Mouse (Mus musculus) heart, postnatal 4 days (tissue): ENCODE data around the gene Tekt5. TPM values are rescaled to one million over a fixed set of nuclear protein-coding genes. Genes with fewer than 3 reads are reported as not detected.

Source experiments
- DNase-seq: peaks from one replicate; pipeline ENCODE4 v3.0.0; 2021
- total RNA-seq, 2 experiments: library from RNA; stranded (reverse); gene quantifications; 2 replicates each; pipeline ENCODE4 v1.2.3; 2021

Gene Tekt5
- total RNA-seq, 2 experiments from 2014 or later = 0.33 to 0.34 TPM

- no peak for DNase-seq
These were observed 18.0 kb downstream of the Tekt5 start for GRCm38 (mm10) chr16:10377286-10377685.

GRCm38 (mm10) chr16:10374254-10375011, 20.9 kb downstream of the Tekt5 start:
- peak; percentile 62 for DNase-seq

GRCm38 (mm10) chr16:10372372-10372771, 22.9 kb downstream of the Tekt5 start:
- DNase-seq = no peak

GRCm38 (mm10) chr16:10369996-10370395, 25.3 kb downstream of the Tekt5 start:
- DNase-seq = no peak

- peak; percentile 25 for DNase-seq
These were observed 25.8 kb downstream of the Tekt5 start for GRCm38 (mm10) chr16:10369468-10369934.

GRCm38 (mm10) chr16:10366240-10367217, 28.8 kb downstream of the Tekt5 start:
- DNase-seq = peak; percentile 71

GRCm38 (mm10) chr16:10365796-10366195, 29.5 kb downstream of the Tekt5 start:
- no peak for DNase-seq

- DNase-seq = no peak
These were observed 32.2 kb downstream of the Tekt5 start for GRCm38 (mm10) chr16:10363061-10363460.

GRCm38 (mm10) chr16:10359241-10359640, 36.0 kb downstream of the Tekt5 start:
- no peak for DNase-seq

- peak; percentile 43 for DNase-seq
These were observed 37.0 kb downstream of the Tekt5 start for GRCm38 (mm10) chr16:10358010-10358934.

GRCm38 (mm10) chr16:10355004-10355403, 40.3 kb downstream of the Tekt5 start:
- DNase-seq = peak; percentile 74

GRCm38 (mm10) chr16:10351050-10351636, 44.1 kb downstream of the Tekt5 start:
- peak; percentile 65 for DNase-seq

GRCm38 (mm10) chr16:10349876-10350275, 45.4 kb downstream of the Tekt5 start:
- peak; percentile 50 for DNase-seq

- DNase-seq = peak; percentile 80
These were observed 45.9 kb downstream of the Tekt5 start for GRCm38 (mm10) chr16:10349436-10349835.

GRCm38 (mm10) chr16:10347551-10347950, 47.7 kb downstream of the Tekt5 start:
- DNase-seq = peak; percentile 56

- DNase-seq = no peak
These were observed 54.2 kb downstream of the Tekt5 start for GRCm38 (mm10) chr16:10341110-10341509.

- no peak for DNase-seq
These were observed 55.4 kb downstream of the Tekt5 start for GRCm38 (mm10) chr16:10339930-10340329.

GRCm38 (mm10) chr16:10338601-10339000, 56.7 kb downstream of the Tekt5 start:
- DNase-seq = no peak

GRCm38 (mm10) chr16:10337422-10338197, 57.7 kb downstream of the Tekt5 start:
- DNase-seq = peak; percentile 57
